In the genomic region with DNA sequence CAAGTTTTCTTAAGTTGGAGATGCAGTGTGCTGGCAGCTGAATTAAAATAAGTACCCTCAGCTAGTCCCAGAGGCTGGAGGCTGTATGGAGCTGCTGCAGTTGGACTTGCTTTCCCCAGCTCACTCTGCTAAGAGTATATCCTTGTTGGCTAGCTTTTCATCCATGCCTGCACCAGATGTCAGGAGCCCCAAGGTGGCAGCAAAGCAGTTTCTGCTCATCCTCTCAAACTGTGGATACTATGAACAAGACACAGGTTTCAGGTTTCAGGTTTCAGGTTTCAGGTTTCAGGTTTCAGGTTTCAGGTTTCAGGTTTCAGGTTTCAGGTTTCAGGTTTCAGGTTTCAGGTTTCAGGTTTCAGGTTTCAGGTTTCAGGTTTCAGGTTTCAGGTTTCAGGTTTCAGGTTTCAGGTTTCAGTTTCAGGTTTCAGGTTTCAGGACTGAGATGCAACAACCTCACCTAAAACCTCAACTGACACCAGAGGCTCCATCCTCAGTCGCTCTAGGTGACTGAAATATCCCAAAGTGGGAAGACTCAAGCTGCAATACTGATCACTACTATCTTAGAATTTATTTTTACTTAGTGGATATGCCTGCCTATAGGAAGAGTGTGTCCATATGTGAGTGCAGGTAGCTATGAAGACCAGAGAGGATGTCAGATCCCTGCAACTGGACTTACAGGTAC, we compare ENCODE assay signal across 18 mouse cellular contexts.
DNase-seq lines count a peak whose midpoint lies in the region; ATAC-seq and TF ChIP-seq lines count a peak whose summit lies in the region.
"Had no signal": no experiment of that assay in that cellular context is flagged by ENCODE, and none has a peak within 500 bp of the region (broad histone marks: within the 10 kb centered on the region; RNA-seq: fewer than 3 reads in every experiment).

No protein-coding gene starts in this region.

- TF ChIP-seq CTCF in midbrain, postnatal 0 days (IDR thresholded peaks at IDR 0.05) = peak; percentile 52
- TF ChIP-seq CTCF in stomach, postnatal 0 days (IDR thresholded peaks at IDR 0.05; ENCODE audit: low read depth) = 0 out of 2 replicates have a peak, but pooled peaks have one; percentile 12

- DNase-seq in frontal cortex, postnatal 10 days (ENCODE audit: low spot score in 2 of 2) = no peak
- peak; percentile 31 for DNase-seq in midbrain, postnatal 0 days (ENCODE audit: low spot score)
- peak; percentile 29 for DNase-seq in brain, adult 2 months (ENCODE audit: low read depth, low spot score)
- peak; percentile 13 for DNase-seq in stomach, postnatal 0 days (ENCODE audit: low spot score)
- DNase-seq in kidney, adult 18-20 months = no peak
- DNase-seq in cerebellum, adult 11-12 months = no peak
- DNase-seq: adrenal gland, postnatal 36 days; gastrocnemius, postnatal 10 days; heart, postnatal 14 days; kidney, postnatal 14 days; lung, adult 18-20 months; lung, postnatal 4 days; retina, postnatal 1 day had no signal

- peak; percentile 62; the same call in 1 of the 2 replicates for ATAC-seq in frontal cortex, adult (ENCODE audit: low TSS enrichment)
- ATAC-seq in midbrain, postnatal 0 days (ENCODE audit: low FRiP score) = no peak
- no peak for ATAC-seq in midbrain, embryonic 15.5 days (replicated peaks)
- ATAC-seq in stomach, postnatal 0 days (ENCODE audit: low FRiP score, low TSS enrichment) = no peak
- ATAC-seq: midbrain, embryonic 13.5 days had no signal

- no peaks in the 10 kb centered on the region for H3K27me3 ChIP-seq in midbrain, postnatal 0 days (ENCODE audit: insufficient read depth, low read length)
- no peaks in the 10 kb centered on the region for H3K27me3 ChIP-seq in midbrain, embryonic 15.5 days (replicated peaks)
- H3K27me3 ChIP-seq in stomach, postnatal 0 days (ENCODE audit: control insufficient read depth, insufficient read depth, low read length) = no peaks in the 10 kb centered on the region
- H3K27me3 ChIP-seq: limb, embryonic 13.5 days; midbrain, embryonic 13.5 days; neural tube, embryonic 12.5 days had no signal

- TF ChIP-seq EP300 in stomach, postnatal 0 days (optimal IDR thresholded peaks at IDR 0.05) = no peak

- no peak overlapping the region for H3K27ac ChIP-seq in midbrain, postnatal 0 days (ENCODE audit: low read depth, low read length)
- H3K27ac ChIP-seq in midbrain, embryonic 15.5 days = no peak overlapping the region
- no peak overlapping the region for H3K27ac ChIP-seq in stomach, postnatal 0 days (replicated peaks)
- H3K27ac ChIP-seq: limb, embryonic 13.5 days; midbrain, embryonic 13.5 days; neural tube, embryonic 12.5 days had no signal

- H3K36me3 ChIP-seq in midbrain, postnatal 0 days (ENCODE audit: insufficient read depth, low read length) = no peaks in the 10 kb centered on the region
- H3K36me3 ChIP-seq in midbrain, embryonic 15.5 days (replicated peaks) = no peaks in the 10 kb centered on the region
- H3K36me3 ChIP-seq in stomach, postnatal 0 days (ENCODE audit: control insufficient read depth, insufficient read depth, low read length) = no peaks in the 10 kb centered on the region
- H3K36me3 ChIP-seq: limb, embryonic 13.5 days; midbrain, embryonic 13.5 days; neural tube, embryonic 12.5 days had no signal

- no peaks in the 10 kb centered on the region for H3K9me3 ChIP-seq in midbrain, postnatal 0 days (ENCODE audit: low read length)
- no peaks in the 10 kb centered on the region for H3K9me3 ChIP-seq in midbrain, embryonic 15.5 days
- no peaks in the 10 kb centered on the region for H3K9me3 ChIP-seq in stomach, postnatal 0 days (ENCODE audit: control insufficient read depth, low read length)
- H3K9me3 ChIP-seq: midbrain, embryonic 13.5 days; neural tube, embryonic 12.5 days had no signal

- no peaks in the 10 kb centered on the region for H3K4me1 ChIP-seq in midbrain, postnatal 0 days (ENCODE audit: insufficient read depth, low read length)
- H3K4me1 ChIP-seq in midbrain, embryonic 15.5 days = no peaks in the 10 kb centered on the region
- no peaks in the 10 kb centered on the region for H3K4me1 ChIP-seq in stomach, postnatal 0 days (replicated peaks; ENCODE audit: control insufficient read depth, insufficient read depth)
- H3K4me1 ChIP-seq: limb, embryonic 13.5 days; midbrain, embryonic 13.5 days; neural tube, embryonic 12.5 days had no signal

- H3K4me2 ChIP-seq in midbrain, postnatal 0 days (ENCODE audit: low read depth, low read length, poor library complexity, severe bottlenecking) = no peak overlapping the region
- H3K4me2 ChIP-seq in midbrain, embryonic 15.5 days = no peak overlapping the region
- H3K4me2 ChIP-seq in stomach, postnatal 0 days (replicated peaks; ENCODE audit: low read depth) = no peak overlapping the region
- H3K4me2 ChIP-seq: limb, embryonic 13.5 days; midbrain, embryonic 13.5 days; neural tube, embryonic 12.5 days had no signal

- no peak overlapping the region for H3K4me3 ChIP-seq in midbrain, postnatal 0 days (ENCODE audit: low read depth, low read length)
- no peak overlapping the region for H3K4me3 ChIP-seq in midbrain, embryonic 15.5 days
- H3K4me3 ChIP-seq in stomach, postnatal 0 days (ENCODE audit: low read depth, low read length) = no peak overlapping the region
- H3K4me3 ChIP-seq: limb, embryonic 13.5 days; midbrain, embryonic 13.5 days; neural tube, embryonic 12.5 days had no signal

- WGBS in midbrain, postnatal 0 days = 92% methylated on average over 1 of the region's 1 CpGs
- 89% methylated on average over 1 of the region's 1 CpGs for WGBS in midbrain, embryonic 15.5 days
- 82% methylated on average over 1 of the region's 1 CpGs for WGBS in stomach, postnatal 0 days

- H3K9ac ChIP-seq in midbrain, postnatal 0 days (replicated peaks; ENCODE audit: low read length, poor library complexity, severe bottlenecking) = no peak overlapping the region
- no peak overlapping the region for H3K9ac ChIP-seq in midbrain, embryonic 15.5 days
- no peak overlapping the region for H3K9ac ChIP-seq in stomach, postnatal 0 days (ENCODE audit: low read length)
- H3K9ac ChIP-seq: limb, embryonic 13.5 days; midbrain, embryonic 13.5 days; neural tube, embryonic 12.5 days had no signal

Comparison
In these comparisons a context has a peak if more than half of its experiments do, and no peak if none do; other contexts are left out.
1. DNase-seq: peak in midbrain, postnatal 0 days (single experiment), brain, adult 2 months (single experiment) and stomach, postnatal 0 days (single experiment); none in frontal cortex, postnatal 10 days (0 of 2), kidney, adult 18-20 months (single experiment) and cerebellum, adult 11-12 months (single experiment).